Mouse (Mus musculus): ENCODE measurements around the gene Tsr2. TPM values are rescaled to one million over a fixed set of nuclear protein-coding genes. Genes with fewer than 3 reads are reported as not detected.
A peak's percentile ranks its signal among the peaks of the same experiment; 100 is the strongest.

Tsr2 gene
- polyA plus RNA-seq, 1 experiment from 2014 or later = 33.4 TPM

- Histone ChIP-seq H3K27me3 (no peaks in the 10 kb centered on the region), H3K4me3 (no peak overlapping the region), H3K9me3 (no peaks in the 10 kb centered on the region), H3K27ac (no peak overlapping the region), H3K36me3 (peaks cover 13% of the 10 kb centered on the region), H3K4me2 (no peak overlapping the region), H3K9ac (no peak overlapping the region), H3K4me1 (no peaks in the 10 kb centered on the region)
- 83% methylated on average over 7 of the region's 7 CpGs for WGBS
- ATAC-seq (ENCODE audit: borderline replicate concordance, extremely low read depth, low FRiP score, low TSS enrichment) = no peak
Observed at GRCm38 (mm10) chrX:151066071-151066666, 30.2 kb downstream of the Tsr2 start.

DNA sequence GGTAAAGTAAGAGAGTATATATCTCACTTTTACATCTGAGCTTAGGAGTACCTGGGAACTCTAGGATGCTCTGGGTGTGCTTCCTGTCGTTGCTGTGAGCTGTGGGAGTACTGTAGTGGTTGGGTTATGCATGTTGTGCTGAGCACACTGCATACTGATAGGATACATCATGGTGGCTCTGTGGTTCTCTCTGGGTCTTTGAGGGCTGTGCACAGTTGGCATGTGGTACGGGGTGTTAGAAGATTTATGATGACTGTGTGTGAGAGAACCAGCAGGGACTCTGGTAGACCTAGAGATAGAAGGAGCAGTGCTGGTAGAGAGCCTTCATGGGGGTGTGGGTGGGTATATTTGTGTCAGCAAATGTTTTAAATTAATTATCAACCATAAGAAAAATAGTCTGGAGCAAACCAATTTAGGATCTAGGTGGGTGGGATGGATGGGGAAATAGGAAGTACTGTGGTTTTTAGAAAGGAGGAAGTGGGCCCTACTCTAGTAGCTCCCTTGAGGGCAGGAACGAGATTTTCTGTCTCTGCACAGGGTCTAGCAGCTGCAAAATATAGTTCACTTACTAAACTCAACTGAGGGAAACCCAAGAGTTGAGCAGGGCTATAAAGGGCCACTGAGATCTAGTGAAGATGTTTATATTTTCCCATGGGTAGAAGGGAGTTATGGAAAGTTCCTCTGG lies 34.6 kb downstream of the Tsr2 start:
- 64% methylated on average over 3 of the region's 3 CpGs for WGBS
- Histone ChIP-seq H3K27me3 (no peaks in the 10 kb centered on the region), H3K4me3 (no peak overlapping the region), H3K27ac (no peak overlapping the region), H3K9me3 (no peaks in the 10 kb centered on the region), H3K4me2 (no peak overlapping the region), H3K4me1 (no peaks in the 10 kb centered on the region), H3K36me3 (no peaks in the 10 kb centered on the region), H3K9ac (no peak overlapping the region)
- ATAC-seq (ENCODE audit: borderline replicate concordance, extremely low read depth, low FRiP score, low TSS enrichment) = no peak

DNA sequence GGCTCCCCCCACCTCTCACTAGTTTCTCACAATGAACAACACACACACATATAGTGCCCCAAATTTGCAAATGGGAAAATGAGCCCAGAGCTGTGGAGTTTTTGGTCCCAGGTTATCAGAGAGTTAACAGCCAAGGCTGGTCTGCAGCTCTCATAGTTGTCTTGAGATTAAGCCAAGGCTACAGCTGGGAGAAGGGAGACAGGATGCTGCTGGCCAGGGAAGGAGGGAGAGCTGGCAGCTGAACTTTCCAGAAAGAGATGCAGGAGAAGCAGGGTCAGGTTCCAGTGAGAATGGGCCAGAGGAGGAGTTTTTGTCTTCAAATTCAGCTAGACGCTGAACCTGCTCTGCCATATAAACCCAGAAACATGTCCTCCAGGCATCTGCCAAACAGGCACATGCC lies 37.0 kb downstream of the Tsr2 start:
- peaks cover 11% of the 10 kb centered on the region for H3K4me1 ChIP-seq
- 78% methylated on average over 1 of the region's 1 CpGs for WGBS
- no peak overlapping the region for H3K4me3 ChIP-seq
- H3K27ac ChIP-seq = no peak overlapping the region
- ATAC-seq (ENCODE audit: borderline replicate concordance, extremely low read depth, low FRiP score, low TSS enrichment) = no peak
- H3K9me3 ChIP-seq = no peaks in the 10 kb centered on the region
- no peak overlapping the region for H3K9ac ChIP-seq
- no peak overlapping the region for H3K4me2 ChIP-seq
- H3K27me3 ChIP-seq = no peaks in the 10 kb centered on the region
- no peaks in the 10 kb centered on the region for H3K36me3 ChIP-seq

- peak; percentile 79; the same call in 1 of the 2 replicates for ATAC-seq (ENCODE audit: borderline replicate concordance, extremely low read depth, low FRiP score, low TSS enrichment)
- Histone ChIP-seq H3K9ac (no peak overlapping the region), H3K36me3 (no peaks in the 10 kb centered on the region), H3K27me3 (no peaks in the 10 kb centered on the region), H3K4me3 (no peak overlapping the region), H3K27ac (no peak overlapping the region), H3K9me3 (no peaks in the 10 kb centered on the region), H3K4me1 (peaks cover 21% of the 10 kb centered on the region), H3K4me2 (no peak overlapping the region)
- 11% methylated on average over 1 of the region's 1 CpGs for WGBS
Observed at GRCm38 (mm10) chrX:151055559-151055958, 40.8 kb downstream of the Tsr2 start.

GRCm38 (mm10) chrX:151054489-151054888 lies 41.9 kb downstream of the Tsr2 start:
- WGBS = 46% methylated on average over 3 of the region's 6 CpGs
- peak; percentile 40; the same call in 1 of the 2 replicates for ATAC-seq (ENCODE audit: borderline replicate concordance, extremely low read depth, low FRiP score, low TSS enrichment)

DNA sequence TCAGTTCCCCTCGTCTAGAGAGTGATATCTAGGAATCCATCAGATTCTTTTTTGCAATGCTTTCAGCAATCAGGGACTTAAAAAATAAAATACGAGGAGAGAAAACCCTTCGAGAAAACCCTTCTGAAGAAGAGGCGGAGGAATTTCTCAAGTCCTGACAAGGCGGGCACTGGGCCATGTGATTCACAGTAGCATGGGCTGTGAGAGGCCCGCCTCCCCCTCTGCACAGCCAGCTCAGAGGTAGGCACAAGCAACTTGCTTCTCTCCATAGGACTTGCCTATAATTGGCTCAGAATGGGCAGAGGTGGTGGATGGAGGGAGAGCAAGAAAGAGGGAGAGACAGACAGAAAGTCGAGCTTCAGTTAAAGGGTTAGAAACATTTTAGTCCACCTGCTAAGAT lies 46.0 kb downstream of the Tsr2 start:
- WGBS = 65% methylated on average over 7 of the region's 7 CpGs
- H3K4me2 ChIP-seq = no peak overlapping the region
- H3K9ac ChIP-seq = no peak overlapping the region
- H3K27me3 ChIP-seq = no peaks in the 10 kb centered on the region
- no peak overlapping the region for H3K4me3 ChIP-seq
- ATAC-seq (ENCODE audit: borderline replicate concordance, extremely low read depth, low FRiP score, low TSS enrichment) = no peak
- H3K9me3 ChIP-seq = no peaks in the 10 kb centered on the region
- peaks cover 32% of the 10 kb centered on the region for H3K4me1 ChIP-seq
- no peak overlapping the region for H3K27ac ChIP-seq
- no peaks in the 10 kb centered on the region for H3K36me3 ChIP-seq

More at GRCm38 (mm10) chrX:151054489-151054888, 41.9 kb downstream of the Tsr2 start:
- Histone ChIP-seq H3K9ac (no peak overlapping the region), H3K4me3 (no peak overlapping the region), H3K36me3 (no peaks in the 10 kb centered on the region), H3K27ac (peak overlapping the region; percentile 67), H3K9me3 (no peaks in the 10 kb centered on the region), H3K4me2 (peak overlapping the region; percentile 10), H3K4me1 (peaks cover 23% of the 10 kb centered on the region), H3K27me3 (no peaks in the 10 kb centered on the region)

DNA sequence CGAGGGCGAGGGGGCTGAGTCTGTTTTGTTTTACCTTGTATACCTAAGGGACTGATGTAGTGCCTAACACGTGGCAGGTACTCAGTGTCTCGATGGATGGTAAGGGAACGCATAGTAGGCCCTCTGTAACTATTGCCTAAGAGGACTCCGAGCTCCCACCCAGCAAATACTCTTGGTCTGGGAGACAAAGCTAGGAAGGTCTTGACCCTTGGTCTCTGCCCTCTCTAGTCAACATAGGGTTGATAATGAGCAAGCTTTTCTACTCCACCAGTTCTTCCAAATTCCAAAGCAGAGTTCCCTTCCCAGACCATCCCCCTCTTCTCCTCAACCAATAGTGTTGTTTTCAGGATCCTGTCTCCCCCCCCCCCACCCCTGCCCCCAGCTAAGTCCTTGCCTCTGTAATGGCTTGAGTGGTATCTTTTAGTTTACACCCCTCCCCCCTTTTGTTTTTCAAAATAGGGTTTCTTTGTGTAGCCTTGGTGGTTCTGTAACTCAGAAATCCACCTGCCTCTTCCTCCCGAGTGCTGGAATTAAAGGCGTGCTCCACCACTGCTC lies 46.6 kb downstream of the Tsr2 start:
- no peak overlapping the region for H3K9ac ChIP-seq
- H3K4me1 ChIP-seq = peaks cover 26% of the 10 kb centered on the region
- no peak for ATAC-seq (ENCODE audit: borderline replicate concordance, extremely low read depth, low FRiP score, low TSS enrichment)
- H3K4me3 ChIP-seq = no peak overlapping the region
- peak overlapping the region; percentile 61; the same call in 1 of the 2 replicates for H3K4me2 ChIP-seq
- H3K27me3 ChIP-seq = no peaks in the 10 kb centered on the region
- no peaks in the 10 kb centered on the region for H3K9me3 ChIP-seq
- WGBS = 58% methylated on average over 8 of the region's 8 CpGs
- H3K36me3 ChIP-seq = no peaks in the 10 kb centered on the region
- H3K27ac ChIP-seq = no peak overlapping the region

DNA sequence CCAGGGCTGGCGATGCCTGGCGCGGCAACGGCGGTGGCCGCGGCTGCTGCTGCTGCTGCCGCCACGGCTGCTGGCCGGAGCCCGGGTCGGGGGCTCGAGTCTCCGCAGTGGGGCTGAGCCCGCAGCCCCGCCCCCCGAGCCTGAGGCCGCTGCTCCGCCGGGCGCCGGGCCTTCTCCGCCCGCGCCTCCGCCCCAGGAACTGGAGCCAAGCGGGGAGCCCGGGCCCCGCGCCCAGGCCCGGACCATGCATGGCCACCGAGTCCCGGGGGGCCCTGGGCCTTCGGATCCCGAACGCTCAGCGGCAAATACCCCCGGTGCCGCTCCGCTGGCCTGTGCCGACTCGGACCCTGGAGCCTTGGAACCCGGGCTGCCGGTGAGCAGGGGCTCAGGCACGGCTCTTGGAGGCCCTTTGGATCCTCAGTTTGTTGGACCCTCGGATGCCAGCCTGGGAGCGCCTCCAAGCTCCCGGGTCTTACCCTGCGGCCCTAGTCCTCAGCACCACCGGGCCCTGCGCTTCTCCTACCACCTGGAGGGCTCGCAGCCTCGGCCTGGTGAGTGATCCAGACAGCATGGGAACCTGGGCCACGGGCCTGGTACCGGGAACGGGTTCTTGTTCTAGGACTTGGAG lies 48.8 kb downstream of the Tsr2 start:
- Histone ChIP-seq H3K36me3 (no peaks in the 10 kb centered on the region), H3K4me3 (peak overlapping the region; percentile 68), H3K4me1 (peaks cover 14% of the 10 kb centered on the region), H3K9ac (peak overlapping the region; percentile 67), H3K9me3 (no peaks in the 10 kb centered on the region), H3K27me3 (no peaks in the 10 kb centered on the region), H3K4me2 (peak overlapping the region; percentile 61), H3K27ac (peak overlapping the region; percentile 94)
- ATAC-seq (ENCODE audit: borderline replicate concordance, extremely low read depth, low FRiP score, low TSS enrichment) = peak; percentile 63
- WGBS = 24% methylated on average over 51 of the region's 56 CpGs

GRCm38 (mm10) chrX:151046777-151047430 lies 49.4 kb downstream of the Tsr2 start:
- Histone ChIP-seq H3K27ac (peak overlapping the region; percentile 94), H3K4me2 (peak overlapping the region; percentile 61), H3K9ac (peak overlapping the region; percentile 67), H3K4me1 (peaks cover 14% of the 10 kb centered on the region), H3K36me3 (no peaks in the 10 kb centered on the region), H3K4me3 (peak overlapping the region; percentile 68), H3K9me3 (no peaks in the 10 kb centered on the region), H3K27me3 (no peaks in the 10 kb centered on the region)
- WGBS = 21% methylated on average over 43 of the region's 62 CpGs
- peak; percentile 92 for ATAC-seq (ENCODE audit: borderline replicate concordance, extremely low read depth, low FRiP score, low TSS enrichment)

DNA sequence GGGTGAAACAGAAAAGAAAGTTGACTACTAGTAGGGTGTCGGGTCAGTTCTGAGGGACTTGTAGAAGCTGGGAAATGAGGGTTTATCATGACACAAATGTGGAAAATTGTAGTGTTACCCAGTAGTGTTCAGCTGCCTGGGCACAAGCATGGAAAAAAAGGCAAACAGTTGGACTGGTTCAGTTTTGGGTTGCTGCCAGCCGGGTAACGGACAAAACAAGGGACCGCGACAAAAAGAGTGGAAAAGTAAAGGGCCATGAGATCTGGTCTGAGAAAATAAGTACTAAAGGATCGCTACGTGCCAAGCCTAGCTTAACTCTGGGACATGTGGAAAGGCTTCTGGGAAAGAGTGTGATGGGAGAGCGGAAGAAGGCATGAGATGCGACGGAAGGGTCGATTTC lies 50.0 kb downstream of the Tsr2 start:
- Histone ChIP-seq H3K4me3 (peak overlapping the region; percentile 68), H3K9ac (no peak overlapping the region), H3K27me3 (no peaks in the 10 kb centered on the region), H3K4me2 (peak overlapping the region; percentile 61), H3K4me1 (peaks cover 14% of the 10 kb centered on the region), H3K27ac (peak overlapping the region; percentile 94), H3K36me3 (no peaks in the 10 kb centered on the region), H3K9me3 (no peaks in the 10 kb centered on the region)
- ATAC-seq (ENCODE audit: borderline replicate concordance, extremely low read depth, low FRiP score, low TSS enrichment) = no peak
- WGBS = 43% methylated on average over 11 of the region's 11 CpGs

DNA sequence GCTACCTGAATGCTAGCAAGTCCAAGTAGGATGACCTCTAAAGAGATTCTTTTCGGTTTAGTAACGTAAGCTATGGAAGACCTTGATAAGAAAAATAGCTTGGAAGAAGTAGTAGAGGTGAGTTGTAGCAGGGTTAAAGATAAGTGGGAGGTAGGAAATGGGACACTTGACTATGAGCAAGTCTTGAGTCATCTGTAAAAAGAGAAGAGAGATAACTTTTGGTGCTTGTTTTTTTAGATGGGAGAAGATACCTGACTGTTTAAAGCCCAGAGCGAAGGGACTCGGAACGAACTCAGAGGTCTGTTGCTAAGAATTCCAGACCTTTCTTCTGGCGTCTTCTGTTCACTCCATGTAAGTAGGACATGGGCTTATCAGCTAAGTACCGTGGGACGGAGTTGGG lies 50.5 kb downstream of the Tsr2 start, which contains the start of gene Fgd1:
Fgd1 (plus strand) TSS at position 301 of the 400 bp plus-strand sequence.
- Histone ChIP-seq H3K27me3 (no peaks in the 10 kb centered on the region), H3K9ac (peak within 1 kb of the TSS; percentile 67), H3K4me2 (peak within 1 kb of the TSS; percentile 61), H3K27ac (peak within 1 kb of the TSS; percentile 94), H3K4me1 (peaks cover 14% of the 10 kb centered on the region), H3K4me3 (peak within 1 kb of the TSS; percentile 68), H3K36me3 (no peaks in the 10 kb centered on the region), H3K9me3 (no peaks in the 10 kb centered on the region)
- ATAC-seq (ENCODE audit: borderline replicate concordance, extremely low read depth, low FRiP score, low TSS enrichment) = no peak
- 90% methylated on average over 8 of the region's 8 CpGs for WGBS
